Mouse (Mus musculus) liver, embryonic 14.5 days (tissue): ENCODE measurements around the gene Ankrd60. TPM values are rescaled to one million over a fixed set of nuclear protein-coding genes. Genes with fewer than 3 reads are reported as not detected.

Experiments used
- ATAC-seq: fragments of 200-750 bp; cut with Nextera tagmentation; 2 replicates; pipeline ENCODE4 v1.8.0; 2017; ENCODE audit warnings: moderate number of reproducible peaks, mild to moderate bottlenecking, moderate library complexity; ENCODE audit not compliant: insufficient read depth
- DNase-seq, 3 experiments: peaks; one replicate each; pipeline ENCODE4 v3.0.0-alpha.2; 2012 to 2013; ENCODE audit warnings: low read depth in 3 of 3, low spot score in 3 of 3
- H3K27ac ChIP-seq: fragments of 300-500 bp; sonication (generic); 2 replicates; pipeline ENCODE4 v1.5.1; 2014; ENCODE audit warnings: moderate library complexity, mild to moderate bottlenecking, control low read depth, inconsistent platforms
- H3K27me3 ChIP-seq: fragments of 300-500 bp; sonication (generic); 2 replicates; pipeline ENCODE4 v1.6.1; 2014; ENCODE audit warnings: mild to moderate bottlenecking, low read length, moderate library complexity; ENCODE audit not compliant: control insufficient read depth, insufficient read depth
- H3K36me3 ChIP-seq: fragments of 300-500 bp; sonication (generic); replicated peaks from 2 replicates; pipeline ENCODE4 v1.6.1; 2014; ENCODE audit warnings: low read depth; ENCODE audit not compliant: control insufficient read depth, insufficient read depth
- H3K4me1 ChIP-seq, 2 experiments: fragments of 200-500 bp in 1 of 2; fragments of 300-500 bp in 1 of 2; sonication (generic) in 1 of 2; replicated peaks; 2 replicates each; pipeline ENCODE4 v1.6.1; 2012 to 2014; ENCODE audit warnings: antibody characterized with exemption in 1 of 2, inconsistent platforms in 1 of 2, low read length in 1 of 2; ENCODE audit not compliant: control insufficient read depth in 2 of 2, insufficient read depth in 2 of 2
- H3K4me2 ChIP-seq: fragments of 300-500 bp; sonication (generic); 2 replicates; pipeline ENCODE4 v1.6.1; 2014; ENCODE audit warnings: low read depth, mild to moderate bottlenecking, control low read depth, moderate library complexity
- H3K4me3 ChIP-seq, 2 experiments: fragments of 200-500 bp in 1 of 2; fragments of 300-500 bp in 1 of 2; sonication (generic) in 1 of 2; 2 replicates each; pipeline ENCODE4 v1.5.1; 2012 to 2014; ENCODE audit warnings: low read depth in 2 of 2, low read length in 2 of 2, mild to moderate bottlenecking in 2 of 2, control low read depth in 1 of 2, inconsistent platforms in 1 of 2, moderate library complexity in 1 of 2; ENCODE audit not compliant: insufficient read depth in 1 of 2
- H3K9ac ChIP-seq: fragments of 300-500 bp; sonication (generic); replicated peaks from 2 replicates; pipeline ENCODE4 v1.6.1; 2014; ENCODE audit warnings: mild to moderate bottlenecking, control low read depth, moderate library complexity
- H3K9me3 ChIP-seq: fragments of 300-500 bp; sonication (generic); 2 replicates; pipeline ENCODE4 v1.6.1; 2016; ENCODE audit warnings: low read length, mixed read lengths; ENCODE audit not compliant: control insufficient read depth
- CTCF ChIP-seq: IDR thresholded peaks from 2 replicates; pipeline ENCODE4 v1.5.1; 2016; ENCODE audit warnings: antibody characterized with exemption, low read depth, control low read depth
- EP300 ChIP-seq: IDR thresholded peaks from 2 replicates; pipeline ENCODE4 v1.6.1; 2016; ENCODE audit warnings: antibody characterized with exemption, low read depth
- WGBS: fragments of 180-500 bp; shearing (Covaris S2); extraction: QIAGEN DNeasy Blood & Tissue Kit; methylation state at CpG from one replicate; pipeline ENCODE4 v1.1.7; 2014; ENCODE audit not compliant: insufficient replicate concordance; 5-methylcytosine and 5-hydroxymethylcytosine counted together
- polyA plus RNA-seq, 2 experiments: library from polyadenylated mRNA; depleted of rRNA in 1 of 2; stranded (reverse) in 1 of 2; unstranded in 1 of 2; fragments of >200 nt; fragmentation: Nextera tagmentation in 1 of 2; extraction: Ambion mirVana in 1 of 2; gene quantifications; 2 replicates each; pipeline versions ENCODE4 v1.2.1 to v1.2.3; 2012 to 2014

Ankrd60 gene
- polyA plus RNA-seq, 2 experiments: not detected

DNA sequence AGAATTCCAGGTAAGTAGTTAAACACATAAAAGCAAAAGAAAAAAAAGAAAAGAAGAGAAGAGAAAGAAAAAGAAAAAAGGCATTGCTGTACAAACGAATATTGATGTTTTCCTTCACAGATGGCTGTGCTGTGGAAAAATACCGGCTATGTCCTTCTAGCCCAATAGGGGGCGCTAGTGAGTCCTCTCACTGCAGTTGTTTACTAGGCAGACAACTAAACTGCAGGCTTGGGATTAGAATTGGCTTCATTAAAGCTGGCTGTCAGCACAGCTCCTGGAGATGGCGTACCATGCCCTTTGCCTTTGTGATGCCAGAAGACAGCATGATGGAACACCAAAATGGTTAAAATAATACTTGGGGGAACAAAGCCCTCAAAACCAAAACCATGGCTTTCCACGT lies 5.3 kb upstream of the Ankrd60 start:
- H3K27me3 ChIP-seq: peaks cover 48% of the 10 kb centered on the region
- no peak overlapping the region for H3K9ac ChIP-seq
- no peak for TF ChIP-seq EP300
- TF ChIP-seq CTCF: peak; percentile 85
- H3K27ac ChIP-seq: no peak overlapping the region
- WGBS: 29% methylated on average over 5 of the region's 5 CpGs
- H3K4me1 ChIP-seq: peaks cover 7 to 23% of the 10 kb centered on the region in 2 experiments
- H3K4me3 ChIP-seq: no peak overlapping the region
- ATAC-seq (no peak; the same call in 1 of the 2 replicates), DNase-seq (peak in 1 of 3 experiments; percentile 23)
- no peaks in the 10 kb centered on the region for H3K9me3 ChIP-seq
- no peak overlapping the region for H3K4me2 ChIP-seq
- no peaks in the 10 kb centered on the region for H3K36me3 ChIP-seq

- no peak overlapping the region for H3K4me2 ChIP-seq
- H3K9ac ChIP-seq: no peak overlapping the region
- DNase-seq (peak; percentile 28 to 41 (median 37)), ATAC-seq (peak; percentile 83)
- H3K36me3 ChIP-seq: no peaks in the 10 kb centered on the region
- no peaks in the 10 kb centered on the region for H3K9me3 ChIP-seq
- peaks cover 53% of the 10 kb centered on the region for H3K27me3 ChIP-seq
- no peak; the same call in 1 of the 2 replicates for TF ChIP-seq CTCF
- TF ChIP-seq EP300: peak; percentile 35
- no peak overlapping the region for H3K4me3 ChIP-seq
- peaks cover 7 to 24% of the 10 kb centered on the region in 2 experiments for H3K4me1 ChIP-seq
- WGBS: 53% methylated on average over 3 of the region's 3 CpGs
- H3K27ac ChIP-seq: no peak overlapping the region
Observed at GRCm38 (mm10) chr2:173582903-173583302, 4.7 kb upstream of the Ankrd60 start.

DNA sequence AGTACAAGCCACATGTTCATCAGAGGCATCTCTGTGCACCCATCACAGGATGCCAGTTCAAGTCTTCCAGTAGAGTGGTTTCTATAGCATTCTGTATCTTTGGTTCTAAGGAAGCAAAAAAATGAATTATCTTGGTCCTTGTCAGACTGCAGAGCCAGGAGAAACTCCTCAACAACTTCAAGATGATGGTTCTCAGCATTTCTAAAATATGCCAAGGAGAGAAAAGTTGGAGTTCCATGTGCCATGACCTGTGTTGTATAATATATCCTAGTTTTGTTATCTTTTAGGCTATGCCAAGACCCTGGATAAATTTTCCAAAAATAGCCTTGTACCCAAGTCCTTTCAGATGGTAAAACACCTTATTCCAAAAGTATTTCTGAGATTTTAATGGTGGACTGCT lies 2.9 kb upstream of the Ankrd60 start:
- Histone ChIP-seq H3K9me3 (no peaks in the 10 kb centered on the region), H3K9ac (no peak overlapping the region), H3K27me3 (peaks cover 57% of the 10 kb centered on the region), H3K27ac (no peak overlapping the region), H3K4me1 (peaks cover 7 to 17% of the 10 kb centered on the region in 2 experiments), H3K4me3 (no peak overlapping the region), H3K4me2 (no peak overlapping the region), H3K36me3 (no peaks in the 10 kb centered on the region)
- ATAC-seq: no peak
- DNase-seq: no peak
- TF ChIP-seq EP300: no peak
- no peak for TF ChIP-seq CTCF

DNA sequence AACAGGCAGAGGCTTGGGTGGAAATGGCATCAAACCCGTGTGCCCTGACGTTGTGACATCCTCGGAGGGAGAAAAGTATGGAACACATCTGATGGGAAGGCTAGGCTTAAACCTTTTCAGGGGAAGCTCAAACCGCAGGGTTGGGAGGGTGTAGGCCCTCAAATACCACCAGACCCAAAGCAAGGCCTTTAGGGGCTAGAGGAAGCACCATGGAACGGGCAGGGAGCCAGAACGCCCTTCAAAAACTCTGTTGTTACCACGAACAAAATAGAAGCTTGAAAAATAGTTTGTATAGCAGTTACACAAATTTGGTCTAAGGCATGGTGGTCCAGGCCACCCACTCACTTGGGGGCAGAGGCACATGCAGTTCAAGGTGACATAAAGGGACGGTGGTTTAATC lies 430 bp upstream of the Ankrd60 start:
- no peak for ATAC-seq
- whole genome bisulfite sequencing: 22% methylated on average over 8 of the region's 8 CpGs
- H3K4me1 ChIP-seq: peaks cover 7 to 12% of the 10 kb centered on the region in 2 experiments
- no peaks in the 10 kb centered on the region for H3K9me3 ChIP-seq
- H3K4me3 ChIP-seq: peak overlapping the region in 1 of 2 experiments; percentile 2; a peak in 2 of 4 replicates
- peaks cover 32% of the 10 kb centered on the region for H3K27me3 ChIP-seq
- TF ChIP-seq EP300 (no peak), CTCF (no peak)
- no peaks in the 10 kb centered on the region for H3K36me3 ChIP-seq
- H3K4me2 ChIP-seq: peak overlapping the region; percentile 48
- H3K27ac ChIP-seq: no peak overlapping the region
- H3K9ac ChIP-seq: no peak overlapping the region
- DNase-seq: no peak

DNA sequence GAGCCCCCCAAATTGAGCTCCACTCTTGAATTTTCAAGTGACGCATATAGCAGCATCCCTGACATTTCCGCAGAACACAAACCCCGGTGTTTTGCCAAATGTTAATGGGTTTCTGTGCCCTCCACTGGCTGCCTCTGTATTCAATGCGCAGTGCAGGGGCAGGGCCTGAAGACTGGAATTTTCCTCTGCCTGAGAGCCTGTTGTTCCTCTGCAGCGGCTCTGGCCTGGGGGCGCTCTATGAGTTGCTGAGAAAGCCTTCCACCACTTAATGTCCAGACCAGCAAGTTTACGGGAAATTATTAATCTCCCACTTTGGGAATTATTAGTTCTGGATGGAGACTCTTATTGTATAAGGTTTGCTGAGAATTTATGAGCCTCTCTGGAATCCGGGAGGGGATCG lies 14.0 kb downstream of the Ankrd60 start:
- H3K36me3 ChIP-seq: no peaks in the 10 kb centered on the region
- no peak overlapping the region for H3K4me2 ChIP-seq
- no peaks in the 10 kb centered on the region for H3K4me1 ChIP-seq
- DNase-seq (no peak), ATAC-seq (no peak)
- H3K9me3 ChIP-seq: no peaks in the 10 kb centered on the region
- WGBS: 67% methylated on average over 9 of the region's 9 CpGs
- TF ChIP-seq EP300: no peak
- TF ChIP-seq CTCF: no peak
- H3K27ac ChIP-seq: no peak overlapping the region
- H3K9ac ChIP-seq: no peak overlapping the region
- no peak overlapping the region for H3K4me3 ChIP-seq
- no peaks in the 10 kb centered on the region for H3K27me3 ChIP-seq
